Mouse (Mus musculus): ENCODE results near the gene Was.
"Not testable (repeated sequence)": the region's sequence is repeated elsewhere in the genome, so short reads cannot be mapped to it uniquely, and the experiment has no call there.

DNA sequence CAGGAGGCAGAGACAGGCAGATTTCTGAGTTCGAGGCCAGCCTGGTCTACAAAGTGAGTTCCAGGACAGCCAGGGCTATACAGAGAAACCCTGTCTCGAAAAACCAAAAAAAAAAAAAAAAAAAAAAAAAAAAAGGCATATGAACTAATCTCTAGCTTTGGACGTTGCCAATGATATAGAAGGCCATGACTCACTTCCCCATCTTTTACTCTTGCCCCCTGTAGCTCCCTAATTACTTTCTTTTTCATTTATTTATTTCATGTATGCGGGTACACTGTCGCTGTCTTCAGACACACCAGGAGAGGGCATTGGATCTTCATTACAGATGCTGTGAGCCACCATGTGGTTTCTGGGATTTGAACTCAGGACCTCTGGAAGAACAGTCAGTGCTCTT lies 653 bp upstream of the Was start:
- TF ChIP-seq CTCF (IDR thresholded peaks at IDR 0.05; ENCODE audit: insufficient read depth, low read length); POLR2A (IDR thresholded peaks at IDR 0.05; ENCODE audit: borderline replicate concordance, extremely low read depth, low read depth, low read length): not testable (repeated sequence)

All from lung, adult 2 months (tissue).